Mouse (Mus musculus) CH12.LX (cell line): Measurements from ENCODE around the gene Ap1ar. TPM values are rescaled to one million over a fixed set of nuclear protein-coding genes. Genes with fewer than 3 reads are reported as not detected.

Experiments
- DNase-seq: peaks from one replicate; pipeline ENCODE4 v3.0.0-alpha.2; 2013; ENCODE audit errors: extremely low read depth
- H3K27ac ChIP-seq: 2 replicates; pipeline ENCODE4 v1.5.1; 2012; ENCODE audit warnings: low read depth, mild to moderate bottlenecking, control low read depth, moderate library complexity; ENCODE audit not compliant: insufficient read depth
- H3K27me3 ChIP-seq: replicated peaks from 2 replicates; pipeline ENCODE3; 2012; ENCODE audit warnings: inconsistent platforms
- H3K36me3 ChIP-seq, 2 experiments: replicated peaks in 1 of 2; 2 replicates each; pipeline versions ENCODE3 to v1.6.1; 2012; ENCODE audit warnings: inconsistent platforms in 1 of 2, low read length in 1 of 2, mild to moderate bottlenecking in 1 of 2, mixed read lengths in 1 of 2, moderate library complexity in 1 of 2; ENCODE audit not compliant: control insufficient read depth in 1 of 2, insufficient read depth in 1 of 2
- H3K4me1 ChIP-seq, 2 experiments: 2 replicates each; pipeline ENCODE4 v1.6.1; 2012; ENCODE audit warnings: inconsistent platforms in 1 of 2, moderate library complexity in 1 of 2; ENCODE audit not compliant: insufficient read depth in 2 of 2, control insufficient read depth in 1 of 2
- H3K4me2 ChIP-seq: 2 replicates; pipeline ENCODE4 v1.6.1; 2012; ENCODE audit warnings: low read depth, mild to moderate bottlenecking, control low read depth; ENCODE audit not compliant: poor library complexity, insufficient read depth, severe bottlenecking
- H3K4me3 ChIP-seq, 3 experiments: fragments of 150-350 bp in 1 of 3; sonication (generic) in 1 of 3; replicated peaks in 1 of 3; 2 replicates each; pipeline versions ENCODE3 to v1.5.1; 2011 to 2012; ENCODE audit warnings: low read depth in 2 of 3, low read length in 2 of 3, mild to moderate bottlenecking in 2 of 3, moderate library complexity in 2 of 3, control low read depth in 1 of 3, improper control_type of control experiment in 1 of 3, inconsistent platforms in 1 of 3, mixed read lengths in 1 of 3; ENCODE audit not compliant: poor library complexity in 1 of 3
- H3K79me2 ChIP-seq: replicated peaks from 2 replicates; pipeline ENCODE4 v1.6.1; 2012; ENCODE audit warnings: mild to moderate bottlenecking, moderate library complexity; ENCODE audit not compliant: control insufficient read depth, poor library complexity, insufficient read depth, severe bottlenecking; ENCODE audit errors: extremely low read depth
- H3K9ac ChIP-seq: 2 replicates; pipeline ENCODE4 v1.6.1; 2012; ENCODE audit warnings: low read depth, mild to moderate bottlenecking, control low read depth, moderate library complexity; ENCODE audit not compliant: insufficient read depth
- H3K9me3 ChIP-seq: replicated peaks from 2 replicates; pipeline ENCODE3; 2012; ENCODE audit warnings: low read length, inconsistent platforms, mixed read lengths
- BHLHE40 ChIP-seq: IDR thresholded peaks from 2 replicates; pipeline ENCODE4 v1.6.1; 2011; ENCODE audit warnings: mild to moderate bottlenecking, low read depth, low read length, improper control_type of control experiment
- CHD1 ChIP-seq: IDR thresholded peaks from 2 replicates; pipeline ENCODE4 v1.6.1; 2012; ENCODE audit warnings: low read depth, low read length, improper control_type of control experiment, inconsistent platforms
- CHD2 ChIP-seq: IDR thresholded peaks from 2 replicates; pipeline ENCODE4 v1.6.1; 2011; ENCODE audit warnings: low read length, improper control_type of control experiment
- E2F4 ChIP-seq: IDR thresholded peaks from 2 replicates; pipeline ENCODE4 v1.6.1; 2011; ENCODE audit warnings: low read depth, low read length, improper control_type of control experiment; ENCODE audit not compliant: insufficient replicate concordance
- EP300 ChIP-seq: IDR thresholded peaks from 2 replicates; pipeline ENCODE4 v1.6.1; 2011; ENCODE audit warnings: low read length, improper control_type of control experiment
- GABPA ChIP-seq: IDR thresholded peaks from 2 replicates; pipeline ENCODE4 v1.6.1; 2012; ENCODE audit warnings: low read depth, low read length, improper control_type of control experiment, inconsistent platforms; ENCODE audit not compliant: insufficient replicate concordance
- IRF4 ChIP-seq: IDR thresholded peaks from 2 replicates; pipeline ENCODE4 v1.6.1; 2014; ENCODE audit warnings: low read depth, mild to moderate bottlenecking, inconsistent platforms, low read length, improper control_type of control experiment
- JUN ChIP-seq: IDR thresholded peaks from 2 replicates; pipeline ENCODE4 v1.6.1; 2011; ENCODE audit warnings: low read depth, mild to moderate bottlenecking, low read length, improper control_type of control experiment, moderate library complexity; ENCODE audit not compliant: insufficient read depth
- JUND ChIP-seq: conservative IDR thresholded peaks from 2 replicates; pipeline ENCODE4 v1.6.1; 2011; ENCODE audit warnings: low read depth, low read length, improper control_type of control experiment
- KAT2A ChIP-seq: IDR thresholded peaks from 2 replicates; pipeline ENCODE4 v1.6.1; 2012; ENCODE audit warnings: low read length, improper control_type of control experiment, inconsistent platforms; ENCODE audit not compliant: insufficient replicate concordance
- MAFK ChIP-seq: IDR thresholded peaks from 2 replicates; pipeline ENCODE4 v1.6.1; 2011; ENCODE audit warnings: low read length, improper control_type of control experiment; ENCODE audit not compliant: insufficient replicate concordance
- MAX ChIP-seq: IDR thresholded peaks from 2 replicates; pipeline ENCODE4 v1.6.1; 2011; ENCODE audit warnings: low read length, improper control_type of control experiment
- MAZ ChIP-seq: IDR thresholded peaks from 2 replicates; pipeline ENCODE4 v1.6.1; 2012; ENCODE audit warnings: low read depth, mild to moderate bottlenecking, inconsistent platforms, low read length, improper control_type of control experiment, moderate library complexity
- MEF2A ChIP-seq: IDR thresholded peaks from 2 replicates; pipeline ENCODE4 v1.6.1; 2014; ENCODE audit warnings: low read depth, mild to moderate bottlenecking, inconsistent platforms, low read length, improper control_type of control experiment, borderline replicate concordance
- MYC ChIP-seq: IDR thresholded peaks from 2 replicates; pipeline ENCODE4 v1.6.1; 2011; ENCODE audit warnings: low read depth, mild to moderate bottlenecking, improper control_type of control experiment, low read length
- NELFE ChIP-seq: IDR thresholded peaks from 2 replicates; pipeline ENCODE4 v1.6.1; 2011; ENCODE audit warnings: low read depth, low read length, improper control_type of control experiment
- PAX5 ChIP-seq: IDR thresholded peaks from 2 replicates; pipeline ENCODE4 v1.6.1; 2012; ENCODE audit warnings: low read length, inconsistent platforms, mixed read lengths
- POLR2A ChIP-seq: IDR thresholded peaks from 2 replicates; pipeline ENCODE4 v1.6.1; 2011; ENCODE audit warnings: low read depth, mild to moderate bottlenecking, improper control_type of control experiment, low read length
- POLR2AphosphoS2 ChIP-seq: IDR thresholded peaks from 2 replicates; pipeline ENCODE4 v1.6.1; 2011; ENCODE audit warnings: low read depth, low read length, improper control_type of control experiment
- RCOR1 ChIP-seq: conservative IDR thresholded peaks from 2 replicates; pipeline ENCODE4 v1.6.1; 2012; ENCODE audit warnings: low read depth, mild to moderate bottlenecking, inconsistent platforms, low read length, improper control_type of control experiment
- SIN3A ChIP-seq: IDR thresholded peaks from 2 replicates; pipeline ENCODE4 v1.6.1; 2012; ENCODE audit warnings: low read length, improper control_type of control experiment, inconsistent platforms
- SMC3 ChIP-seq: IDR thresholded peaks from 2 replicates; pipeline ENCODE4 v1.6.1; 2011; ENCODE audit warnings: low read depth, low read length, improper control_type of control experiment
- TBP ChIP-seq: conservative IDR thresholded peaks from 2 replicates; pipeline ENCODE4 v1.6.1; 2011; ENCODE audit warnings: low read depth, low read length, improper control_type of control experiment
- USF1 ChIP-seq: IDR thresholded peaks from 2 replicates; pipeline ENCODE4 v1.6.1; 2014; ENCODE audit warnings: low read depth, mild to moderate bottlenecking, inconsistent platforms, low read length, improper control_type of control experiment
- USF2 ChIP-seq: conservative IDR thresholded peaks from 2 replicates; pipeline ENCODE4 v1.6.1; 2011; ENCODE audit warnings: low read depth, low read length, improper control_type of control experiment
- ZKSCAN1 ChIP-seq: IDR thresholded peaks from 2 replicates; pipeline ENCODE4 v1.6.1; 2012; ENCODE audit warnings: low read depth, inconsistent platforms, low read length, improper control_type of control experiment, borderline replicate concordance
- dilution Hi-C: fragments of 300-500 bp; cut with MboI; formaldehyde crosslinking; loops from 2 replicates; pipeline ENCODE4 v1.14.3; 2020; ENCODE audit warnings: low sequenced_read_pairs; ENCODE audit not compliant: extremely low pct_unique_long_range_greater_than_20kb, extremely low pct_ligation_motif_present
- in situ Hi-C: fragments of 300-500 bp; cut with MboI; formaldehyde crosslinking; loops from 3 replicates; pipeline ENCODE4 v1.14.3; 2019; ENCODE audit warnings: low sequenced_read_pairs, low pct_ligation_motif_present, low pct_unique_long_range_greater_than_20kb, mixed read lengths
- polyA plus RNA-seq: library from polyadenylated mRNA; unstranded; fragments of >175 nt; gene quantifications from 2 replicates; pipeline ENCODE4 v1.2.1, GENCODE M21; 2012; ENCODE audit warnings: low read depth; ENCODE audit not compliant: insufficient read length
- total RNA-seq, 2 experiments: library from RNA; depleted of rRNA; stranded (reverse); fragments of 300-350 nt in 1 of 2; fragments of >200 nt in 1 of 2; gene quantifications; 2 replicates each; pipeline ENCODE4 v1.2.3; 2012 to 2014

The Ap1ar gene
- total and polyA plus RNA-seq, 3 experiments = 45.8 to 64.4 (median 51.2) TPM

GRCm38 (mm10) chr3:127841926-127842325, 4.6 kb upstream of the Ap1ar start:
- peaks cover 7% of the 10 kb centered on the region for H3K9me3 ChIP-seq
- H3K79me2 ChIP-seq = peaks cover 2% of the 10 kb centered on the region
- dilution Hi-C loops (no loop called here), in situ Hi-C loops (no loop called here)
- no peak overlapping the region for H3K4me3 ChIP-seq
- H3K9ac ChIP-seq = no peak overlapping the region
- TF ChIP-seq RCOR1 (no peak), USF2 (no peak), POLR2A (no peak), CHD1 (no peak), NELFE (no peak), SMC3 (no peak), SIN3A (no peak), CHD2 (no peak), EP300 (no peak), MAZ (no peak), E2F4 (no peak), POLR2AphosphoS2 (no peak), MAX (no peak), MYC (no peak), KAT2A (no peak), IRF4 (no peak)
- H3K4me1 ChIP-seq = peaks cover 0 to 8% of the 10 kb centered on the region in 2 experiments; a peak in 1 of 4 replicates
- H3K36me3 ChIP-seq = no peaks in the 10 kb centered on the region
- DNase-seq = no peak
- H3K27me3 ChIP-seq = no peaks in the 10 kb centered on the region
- no peak overlapping the region for H3K27ac ChIP-seq
- no peak overlapping the region for H3K4me2 ChIP-seq

GRCm38 (mm10) chr3:127837972-127838644, 785 bp upstream of the Ap1ar start:
- in situ Hi-C loops = no loop called here
- dilution Hi-C loops = no loop called here
- H3K4me2 ChIP-seq = peak overlapping the region; percentile 55
- no peak overlapping the region for H3K27ac ChIP-seq
- peaks cover 4 to 25% of the 10 kb centered on the region in 2 experiments; a peak in 2 of 4 replicates for H3K4me1 ChIP-seq
- peak overlapping the region; percentile 35 to 93 (median 56) for H3K4me3 ChIP-seq
- H3K36me3 ChIP-seq = peaks cover 0 to 25% of the 10 kb centered on the region in 2 experiments
- DNase-seq = no peak
- peaks cover 20% of the 10 kb centered on the region for H3K79me2 ChIP-seq
- no peaks in the 10 kb centered on the region for H3K9me3 ChIP-seq
- H3K27me3 ChIP-seq = no peaks in the 10 kb centered on the region
- H3K9ac ChIP-seq = peak overlapping the region; percentile 55
- no peak for TF ChIP-seq PAX5
- no peak for TF ChIP-seq JUND
- TF ChIP-seq KAT2A = no peak
- no peak for TF ChIP-seq BHLHE40
- no peak for TF ChIP-seq JUN
- TF ChIP-seq GABPA = no peak
- no peak for TF ChIP-seq MEF2A
- TF ChIP-seq CHD2 = no peak
- no peak for TF ChIP-seq TBP
- no peak for TF ChIP-seq ZKSCAN1
- TF ChIP-seq POLR2A = no peak
- no peak for TF ChIP-seq SIN3A
- TF ChIP-seq MAFK = no peak
- no peak for TF ChIP-seq RCOR1
- no peak for TF ChIP-seq IRF4
- TF ChIP-seq E2F4 = no peak
- TF ChIP-seq USF1 = no peak
